Mouse (Mus musculus): ENCODE results near the gene Gm49322. TPM values are rescaled to one million over a fixed set of nuclear protein-coding genes. Genes with fewer than 3 reads are reported as not detected.

The Gm49322 gene
- polyA plus RNA-seq, 1 experiment, result 2.8 TPM

DNA sequence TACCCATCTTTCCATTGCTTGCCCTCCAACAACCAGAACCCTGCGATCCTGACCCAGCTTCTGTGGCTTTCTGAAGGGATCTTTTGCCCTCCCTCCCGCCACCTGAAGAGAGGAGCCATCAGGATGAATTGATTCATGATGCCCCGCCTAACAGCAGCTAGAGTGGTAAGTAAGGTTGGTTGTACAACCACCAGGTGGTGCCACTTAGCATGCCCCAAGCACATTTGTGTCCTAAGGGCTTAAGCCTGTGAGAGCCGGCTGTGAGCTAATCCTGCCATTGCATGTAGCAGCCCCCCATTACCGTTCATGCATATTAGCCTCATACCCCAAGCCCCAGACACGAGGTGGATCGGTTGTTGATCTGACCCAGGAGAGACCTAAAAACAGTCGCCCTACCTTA lies 26.9 kb upstream of the Gm49322 start:
- peak in 1 of 2 experiments; percentile 64 for DNase-seq (ENCODE audit: extremely low spot score in 1 of 2, low spot score in 1 of 2)

DNA sequence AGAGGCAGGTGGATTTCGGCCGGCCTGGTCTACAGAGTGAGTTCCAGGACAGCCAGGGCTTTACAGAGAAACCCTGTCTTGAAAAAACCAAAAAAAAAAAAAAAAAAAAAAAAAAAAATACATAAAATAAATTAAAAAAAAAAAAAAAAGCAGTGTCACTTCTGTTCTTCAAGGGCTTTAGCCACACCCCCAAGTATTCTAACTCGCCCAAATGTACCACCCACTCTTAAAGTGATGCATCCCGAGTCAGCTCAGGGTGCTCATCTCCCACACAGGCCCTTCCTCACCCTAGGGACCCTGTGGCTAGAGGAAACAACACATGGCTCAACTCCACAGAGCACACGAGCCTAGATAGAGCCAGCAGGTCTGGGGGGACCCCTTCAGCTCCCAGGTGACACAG lies 22.8 kb upstream of the Gm49322 start:
- no peak for DNase-seq (ENCODE audit: extremely low spot score in 1 of 2, low spot score in 1 of 2)

DNA sequence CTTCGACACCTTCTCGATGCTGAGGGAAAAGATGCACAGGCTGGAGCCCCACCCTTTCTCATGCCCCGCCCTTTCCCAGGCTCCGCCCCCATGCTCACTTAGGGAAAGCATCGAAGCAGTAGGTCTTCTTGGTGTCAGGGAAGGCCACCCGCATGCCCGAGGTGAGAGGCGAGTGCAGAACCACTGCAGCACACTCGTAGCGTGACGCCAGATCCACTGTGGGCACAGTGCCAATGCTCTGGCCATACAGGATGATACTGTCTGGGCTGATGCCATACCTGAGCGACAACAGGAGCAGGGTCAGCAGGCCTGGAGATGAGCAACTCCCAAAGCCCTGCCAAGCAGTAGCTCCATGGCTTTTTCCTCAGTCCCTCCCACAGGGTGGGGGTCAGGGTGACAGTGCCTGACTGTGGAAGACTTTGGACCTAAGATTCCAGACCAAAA lies 21.8 kb upstream of the Gm49322 start:
- DNase-seq (ENCODE audit: extremely low spot score in 1 of 2, low spot score in 1 of 2), result no peak

DNA sequence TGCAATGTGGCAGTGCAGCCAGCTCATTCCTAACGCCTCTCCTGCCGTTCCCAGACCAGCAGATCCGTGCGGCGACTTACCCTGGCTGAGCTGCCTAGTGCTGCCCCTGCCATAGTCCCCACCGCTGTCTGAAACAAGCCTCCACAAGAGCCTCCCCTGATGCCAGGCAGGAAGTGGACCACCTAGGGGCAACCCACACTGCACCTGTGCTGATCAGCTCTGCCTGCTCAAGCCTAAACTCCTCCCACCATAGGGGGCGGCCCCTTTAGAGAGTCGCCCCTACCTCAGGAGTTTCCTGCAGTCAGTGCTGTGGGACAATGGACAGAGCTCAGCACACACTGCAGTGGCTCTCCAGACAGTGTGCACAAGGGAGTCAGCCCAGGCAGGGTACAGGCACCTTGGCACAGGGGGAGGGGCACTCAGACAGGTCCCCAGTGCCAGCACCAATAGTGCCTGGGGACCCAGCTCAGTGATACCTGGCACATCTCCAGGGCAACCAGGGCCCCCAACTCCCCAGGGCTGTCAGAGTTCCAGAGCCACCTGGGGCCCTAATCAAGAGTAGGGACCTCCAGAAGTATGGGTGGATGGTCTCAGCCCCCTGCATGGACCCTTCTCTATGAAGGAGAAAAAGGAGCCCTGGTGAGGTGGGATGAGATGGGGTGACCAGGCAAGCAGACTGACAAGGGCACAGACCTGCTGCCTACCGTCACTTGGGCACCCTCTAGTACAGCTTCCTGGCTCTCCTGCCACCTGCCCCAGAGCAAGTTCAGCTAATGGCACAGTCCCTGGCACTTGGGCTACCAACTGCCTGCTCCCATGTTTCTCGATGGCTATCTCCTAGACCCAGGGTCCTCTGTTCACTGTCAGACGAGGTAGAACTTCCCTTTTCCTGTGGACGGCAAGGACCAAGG lies 20.9 kb upstream of the Gm49322 start:
- no peak for DNase-seq (ENCODE audit: extremely low spot score in 1 of 2, low spot score in 1 of 2)

DNA sequence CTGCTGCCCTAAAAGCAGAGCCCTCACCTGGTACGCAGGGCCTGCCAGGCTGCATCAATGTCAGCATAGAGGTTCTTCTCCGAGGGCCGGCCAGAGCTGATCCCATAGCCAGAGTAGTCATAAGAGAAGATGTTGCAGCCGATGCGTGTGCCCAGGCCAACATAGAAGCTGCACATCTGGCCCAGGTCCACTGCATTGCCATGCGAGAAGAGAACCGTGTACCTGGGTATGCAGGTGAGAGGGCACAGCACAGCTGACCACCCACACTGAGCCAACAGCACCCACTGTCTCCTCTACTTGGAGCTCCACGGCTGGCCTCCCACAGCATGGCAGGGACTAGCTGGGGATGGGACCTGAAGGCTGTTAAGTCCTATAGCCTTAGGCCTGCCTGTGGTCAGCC lies 20.2 kb upstream of the Gm49322 start:
- DNase-seq (ENCODE audit: extremely low spot score in 1 of 2, low spot score in 1 of 2), result no peak

DNA sequence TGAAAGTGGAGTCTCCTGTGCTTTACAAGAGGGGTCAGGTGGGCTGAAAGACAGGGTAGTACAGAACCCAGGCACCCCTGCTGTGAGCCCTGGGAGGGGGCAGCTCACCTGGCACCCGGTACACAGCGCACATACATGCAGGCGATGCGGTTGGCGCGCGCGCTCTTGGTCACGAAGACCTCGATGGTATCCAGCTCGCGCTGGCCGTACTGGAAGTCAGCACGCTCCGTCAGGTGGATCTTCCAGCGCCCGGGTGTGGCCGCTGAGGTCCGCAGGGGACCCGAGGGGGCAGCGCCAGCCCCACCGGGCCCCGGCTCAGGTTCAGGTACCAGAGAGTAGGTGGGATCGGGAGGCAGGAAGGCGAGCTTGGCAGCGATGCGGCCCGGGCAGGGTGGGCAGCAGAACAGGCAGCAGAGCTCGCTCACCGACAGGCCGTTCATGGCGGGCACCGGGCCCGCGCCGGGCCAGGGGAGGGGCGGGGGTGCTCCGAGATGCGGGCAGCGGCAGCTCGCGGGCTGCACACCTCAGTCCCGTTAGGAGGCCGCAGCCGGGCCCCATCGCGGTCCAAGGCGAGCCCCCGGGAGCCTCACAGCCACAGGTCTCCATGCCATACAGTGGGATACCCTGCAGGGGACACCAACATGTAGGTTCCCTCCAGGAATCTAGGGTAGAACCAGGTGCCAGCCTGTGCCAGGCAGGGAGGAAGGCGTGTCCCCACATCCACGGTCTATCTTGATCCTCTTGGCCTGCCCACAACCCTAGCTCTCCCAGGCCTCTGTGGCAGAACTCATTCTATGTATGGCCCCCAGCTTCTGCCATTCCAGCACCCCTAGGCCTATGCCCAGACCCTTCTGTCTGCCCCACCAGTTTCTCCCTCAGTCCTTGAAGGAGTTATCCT lies 19.2 kb upstream of the Gm49322 start:
- no peak for DNase-seq (ENCODE audit: extremely low spot score in 1 of 2, low spot score in 1 of 2)

DNA sequence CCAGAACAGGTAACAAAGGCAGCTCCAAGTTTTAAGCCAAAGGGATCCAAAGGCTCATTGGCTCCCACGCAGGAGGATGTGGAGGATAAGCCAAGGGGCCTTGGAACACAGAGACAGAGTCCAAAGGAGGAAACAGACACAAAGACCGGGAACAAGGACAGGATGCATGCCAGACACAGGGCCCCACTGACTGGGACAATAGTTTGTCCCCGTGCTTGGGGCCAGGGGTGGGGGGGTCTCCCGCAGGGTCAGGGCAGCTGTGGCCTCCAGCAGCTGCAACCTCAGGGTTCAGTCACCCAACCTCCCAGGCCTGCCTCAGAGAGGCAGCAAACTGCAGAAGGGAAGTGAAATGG lies 18.5 kb upstream of the Gm49322 start:
- DNase-seq (ENCODE audit: extremely low spot score in 1 of 2, low spot score in 1 of 2), result no peak

DNA sequence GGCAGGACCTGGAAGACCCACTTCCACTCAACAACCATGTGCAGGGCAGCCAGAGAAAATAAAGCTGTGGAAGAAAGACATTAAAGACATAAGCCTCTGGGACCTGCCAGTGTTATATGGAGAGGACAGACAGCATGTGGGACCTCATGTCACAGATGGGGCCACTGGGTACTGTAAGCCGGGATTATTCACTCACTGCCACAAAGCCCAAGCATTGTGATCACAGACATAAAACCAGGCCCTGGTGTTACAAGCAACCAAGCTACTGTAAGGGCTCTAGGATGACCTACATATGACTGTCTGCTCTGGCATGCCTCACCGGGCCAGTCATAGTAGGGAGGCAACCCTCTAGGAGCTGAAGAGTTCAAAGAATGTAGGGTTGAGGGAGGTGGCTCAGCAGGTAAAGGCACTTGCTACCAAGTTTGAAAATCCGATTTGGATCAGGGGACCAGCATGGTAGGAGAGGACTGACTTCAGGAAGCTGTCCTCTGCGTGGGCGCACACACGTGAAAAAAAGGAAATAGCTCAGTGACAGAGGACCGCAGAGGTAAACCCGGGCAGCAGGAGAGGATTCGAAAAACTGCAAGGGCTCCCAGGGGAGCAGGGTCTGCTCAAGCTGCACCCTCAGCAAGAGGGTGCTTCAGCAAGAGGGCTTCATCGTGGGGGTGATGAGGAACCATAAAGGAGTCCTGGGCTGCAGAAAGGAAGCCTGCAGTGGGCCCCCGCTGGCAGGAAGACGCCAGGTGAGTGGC lies 16.5 kb upstream of the Gm49322 start:
- no peak for DNase-seq (ENCODE audit: extremely low spot score in 1 of 2, low spot score in 1 of 2)

DNA sequence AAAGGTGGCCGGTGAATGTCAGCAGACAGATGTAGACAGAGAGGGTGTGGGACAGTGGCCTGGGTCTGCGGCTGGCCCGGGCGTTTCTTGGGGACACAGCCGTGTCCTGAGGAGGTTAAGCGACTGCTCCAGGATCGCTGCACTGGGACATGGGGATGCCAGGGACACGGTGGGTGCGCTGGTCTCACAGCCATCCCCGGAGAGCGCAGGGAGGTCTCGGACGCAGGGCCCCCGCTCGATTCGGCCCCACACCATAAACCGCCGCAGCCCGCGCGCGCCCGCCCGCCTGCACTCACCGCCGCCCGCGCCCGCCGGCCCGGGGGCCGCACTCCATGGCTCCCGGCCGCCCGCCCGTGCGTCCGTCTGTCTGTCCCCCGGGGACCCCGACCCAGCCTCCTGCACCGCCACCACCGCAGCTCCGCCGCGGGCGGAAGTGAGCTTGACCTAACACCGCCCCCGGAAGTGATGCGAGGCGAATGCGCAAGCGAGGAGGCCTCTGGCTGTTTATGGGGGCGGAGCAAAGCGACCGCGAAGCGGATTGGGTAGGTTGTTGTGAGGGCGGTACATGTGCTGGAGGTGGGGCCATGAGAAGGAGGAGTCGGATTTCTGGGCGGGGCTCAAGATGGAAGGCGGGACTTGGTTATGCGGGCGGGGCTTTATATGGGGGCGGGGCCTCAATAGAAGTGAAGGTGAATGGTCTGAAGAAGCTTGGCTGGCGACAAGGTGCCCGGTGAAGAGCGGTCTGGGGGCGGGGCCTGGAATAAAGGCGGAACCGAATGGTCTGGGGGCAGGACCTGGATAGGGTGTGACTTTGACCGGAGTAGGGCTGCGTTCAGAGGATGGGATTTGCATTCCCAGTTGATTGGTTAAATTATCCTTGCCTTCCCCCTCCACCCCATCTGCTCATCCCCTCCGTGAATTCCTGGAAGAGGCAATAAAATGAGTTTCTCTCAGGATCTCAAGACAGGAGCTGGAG lies 15.7 kb upstream of the Gm49322 start, which contains the start of gene Abhd17a:
Gene Abhd17a (minus strand): TSS at position 463 of the 976 bp plus-strand sequence.
- DNase-seq (ENCODE audit: extremely low spot score in 1 of 2, low spot score in 1 of 2), result peak; percentile 92 to 93

DNA sequence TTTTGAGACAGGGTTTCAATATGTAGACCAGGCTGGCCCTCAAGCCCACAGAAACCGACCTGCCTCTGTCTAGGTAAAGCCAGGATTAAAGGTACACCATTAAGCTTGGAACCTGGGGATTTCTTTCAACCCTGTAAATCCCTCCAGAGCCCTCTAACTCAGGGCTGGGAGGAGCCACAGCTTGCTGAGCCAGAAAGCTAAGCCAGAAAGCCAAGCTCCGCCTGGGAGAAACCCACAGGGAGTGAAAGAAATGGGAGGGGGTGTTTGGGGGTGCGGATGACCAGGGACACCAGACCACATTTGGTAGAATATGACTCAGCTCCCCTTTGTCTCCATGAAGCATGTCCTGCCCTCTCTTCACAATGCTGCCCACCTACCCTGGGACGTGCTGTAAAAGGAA lies 9.5 kb upstream of the Gm49322 start:
- no peak for DNase-seq (ENCODE audit: extremely low spot score in 1 of 2, low spot score in 1 of 2)

DNA sequence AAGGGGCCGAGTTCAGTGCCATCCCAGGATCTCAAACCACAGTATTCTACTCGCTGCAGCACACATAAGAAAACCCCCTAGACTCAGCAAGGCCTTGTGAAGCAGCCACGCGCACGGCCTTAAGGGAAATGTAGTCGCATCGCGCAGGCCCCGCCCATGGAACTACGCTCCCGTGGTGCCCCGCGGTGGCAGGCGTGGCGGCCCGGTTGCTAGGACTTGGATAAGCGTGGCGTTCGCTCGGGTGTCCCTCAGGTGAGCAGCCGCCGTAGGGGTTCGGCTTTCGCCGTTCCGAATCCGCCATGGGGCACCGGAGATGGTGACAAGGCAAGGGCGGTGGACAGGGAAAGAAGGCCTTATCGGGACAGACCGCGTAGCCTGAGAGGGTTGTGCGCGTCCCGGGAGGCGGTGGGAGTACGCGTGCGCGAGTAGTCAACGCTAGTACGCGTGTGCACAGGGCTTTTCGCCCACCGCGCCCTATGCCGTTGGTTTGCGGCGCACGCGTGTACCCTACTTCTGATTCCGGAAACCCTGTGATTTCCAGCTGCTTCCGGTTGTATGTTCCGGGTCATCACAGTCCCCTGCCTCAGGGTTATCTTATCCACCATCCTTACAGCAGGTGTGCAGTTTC lies 3.0 kb upstream of the Gm49322 start, which contains the start of the genes Scamp4 and Adat3:
Gene Scamp4 (plus strand): TSS at position 175 of the 628 bp plus-strand sequence.
Gene Adat3 (plus strand): TSS at position 183 of the 628 bp plus-strand sequence.
- peak; percentile 93 to 96 for DNase-seq (ENCODE audit: extremely low spot score in 1 of 2, low spot score in 1 of 2)

DNA sequence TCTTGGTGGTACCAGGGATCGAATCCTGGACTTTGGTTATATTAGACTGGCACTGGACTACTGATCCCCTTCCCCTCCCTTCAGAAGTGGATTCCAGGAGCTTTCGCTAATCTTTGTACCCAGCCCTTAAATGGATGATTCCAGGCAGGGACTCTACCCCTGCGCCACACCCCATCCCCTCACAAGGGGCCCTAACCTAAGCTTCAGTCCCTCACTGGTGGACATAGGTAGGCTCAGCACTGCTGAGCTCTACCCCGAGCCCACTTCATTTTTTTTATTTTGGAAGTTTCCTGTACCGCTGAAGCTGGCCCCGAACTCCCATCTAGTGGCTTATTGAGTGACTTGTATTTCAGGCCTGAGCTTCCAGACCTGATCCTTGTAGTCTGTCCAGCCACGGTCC lies 2.5 kb upstream of the Gm49322 start:
- no peak for DNase-seq (ENCODE audit: extremely low spot score in 1 of 2, low spot score in 1 of 2)

DNA sequence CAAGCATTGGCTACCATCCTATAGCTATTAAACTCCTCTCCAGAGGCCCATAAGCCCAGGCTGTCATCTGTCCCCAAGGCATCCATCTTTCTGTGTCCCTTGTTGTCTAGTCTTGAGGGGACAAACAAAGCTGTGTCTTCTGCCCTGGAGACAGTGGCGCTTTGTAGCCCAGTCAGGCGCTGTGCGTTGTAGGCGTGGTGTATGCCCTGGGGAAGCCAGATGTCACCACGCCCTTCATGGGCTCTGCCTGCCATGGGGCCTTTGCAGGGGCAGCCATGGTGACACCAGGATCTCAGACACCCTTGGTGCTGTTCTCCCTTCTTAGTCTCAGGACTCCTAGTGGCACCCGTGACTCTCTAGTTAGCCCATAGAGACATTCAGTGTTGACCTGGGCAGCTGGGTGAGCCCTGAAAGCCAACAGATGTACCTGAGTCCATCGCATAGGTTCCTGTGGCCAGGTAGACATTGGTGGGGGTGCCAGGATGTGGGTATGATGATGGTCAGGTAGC lies 1.8 kb upstream of the Gm49322 start:
- DNase-seq (ENCODE audit: extremely low spot score in 1 of 2, low spot score in 1 of 2), result no peak

DNA sequence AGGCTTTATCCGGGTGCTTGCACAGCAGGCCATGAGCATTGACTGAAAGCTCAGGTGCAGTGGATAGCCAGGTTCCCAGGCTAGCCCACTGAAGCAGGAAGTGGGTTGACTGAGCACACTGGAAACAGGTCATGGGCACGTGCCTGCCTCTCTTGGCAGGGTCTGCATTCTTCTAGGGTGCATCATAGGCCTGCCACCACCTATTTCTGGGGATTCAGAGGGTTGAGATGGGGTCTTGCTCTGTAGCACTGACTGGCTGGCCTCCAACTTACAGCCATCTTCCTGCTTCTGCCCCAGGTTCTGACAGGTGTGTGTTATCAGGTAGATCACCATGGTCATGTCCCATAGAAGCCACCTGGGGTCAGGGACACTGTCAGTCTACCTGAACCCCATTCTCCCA lies 833 bp upstream of the Gm49322 start:
- DNase-seq (ENCODE audit: extremely low spot score in 1 of 2, low spot score in 1 of 2), result no peak

DNA sequence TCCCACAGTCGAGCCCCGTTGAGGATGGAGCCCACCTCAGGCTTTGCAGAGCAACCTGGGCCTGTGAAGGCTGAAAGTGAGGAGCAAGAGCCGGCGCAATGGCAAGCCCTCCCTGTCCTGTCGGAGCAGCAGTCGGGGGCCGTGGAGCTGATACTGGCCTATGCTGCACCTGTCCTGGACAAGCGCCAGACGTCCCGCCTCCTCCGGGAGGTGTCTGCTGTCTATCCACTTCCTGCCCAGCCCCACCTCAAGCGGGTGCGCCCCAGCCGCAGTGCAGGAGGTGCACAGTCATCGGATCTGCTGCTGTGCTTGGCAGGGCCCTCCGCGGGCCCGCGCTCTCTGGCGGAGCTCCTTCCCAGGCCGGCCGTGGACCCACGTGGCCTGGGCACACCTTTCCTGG lies 485 bp downstream of the Gm49322 start:
- DNase-seq (ENCODE audit: extremely low spot score in 1 of 2, low spot score in 1 of 2), result no peak

DNA sequence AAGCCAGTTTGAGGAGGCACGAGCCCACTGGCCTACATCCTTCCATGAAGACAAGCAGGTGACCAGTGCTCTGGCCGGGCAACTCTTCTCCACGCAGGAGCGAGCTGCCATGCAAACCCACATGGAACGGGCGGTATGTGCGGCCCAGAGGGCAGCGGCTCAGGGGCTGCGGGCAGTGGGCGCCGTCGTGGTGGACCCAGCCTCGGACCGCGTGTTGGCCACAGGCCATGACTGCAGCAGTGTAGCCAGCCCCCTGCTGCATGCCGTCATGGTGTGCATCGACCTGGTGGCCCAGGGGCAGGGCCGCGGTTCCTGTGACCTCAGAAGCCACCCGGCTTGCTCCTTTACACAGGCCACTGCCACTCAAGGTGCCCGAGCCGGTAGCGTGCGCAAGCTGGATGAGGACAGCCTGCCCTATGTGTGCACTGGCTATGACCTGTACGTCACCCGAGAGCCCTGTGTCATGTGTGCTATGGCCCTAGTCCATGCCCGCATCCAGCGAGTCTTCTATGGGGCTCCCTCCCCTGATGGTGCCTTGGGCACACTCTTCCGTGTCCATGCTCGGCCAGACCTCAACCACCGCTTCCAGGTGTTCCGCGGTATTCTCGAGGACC lies 1.0 kb downstream of the Gm49322 start:
- no peak for DNase-seq (ENCODE audit: extremely low spot score in 1 of 2, low spot score in 1 of 2)

DNA sequence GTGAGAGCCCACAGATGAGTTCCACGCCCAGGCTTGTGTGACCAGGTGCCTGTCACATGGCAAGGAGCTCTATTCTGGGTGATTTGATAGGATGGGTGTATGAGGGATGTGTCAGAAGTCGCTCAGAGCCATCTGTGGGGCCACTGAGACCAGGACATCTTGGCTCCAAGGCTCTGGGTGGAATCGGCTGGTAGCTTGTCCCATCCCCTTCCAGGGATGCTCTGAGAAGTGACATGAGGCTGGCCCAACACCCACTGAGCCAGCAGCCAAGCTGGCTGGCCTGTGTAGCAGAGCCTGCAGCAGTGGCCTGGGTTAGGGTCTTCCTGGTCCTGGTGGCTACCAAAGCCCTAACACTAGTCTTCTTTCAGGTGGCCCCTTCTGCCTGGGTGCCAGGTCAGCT lies 2.6 kb downstream of the Gm49322 start:
- DNase-seq (ENCODE audit: extremely low spot score in 1 of 2, low spot score in 1 of 2), result no peak

DNA sequence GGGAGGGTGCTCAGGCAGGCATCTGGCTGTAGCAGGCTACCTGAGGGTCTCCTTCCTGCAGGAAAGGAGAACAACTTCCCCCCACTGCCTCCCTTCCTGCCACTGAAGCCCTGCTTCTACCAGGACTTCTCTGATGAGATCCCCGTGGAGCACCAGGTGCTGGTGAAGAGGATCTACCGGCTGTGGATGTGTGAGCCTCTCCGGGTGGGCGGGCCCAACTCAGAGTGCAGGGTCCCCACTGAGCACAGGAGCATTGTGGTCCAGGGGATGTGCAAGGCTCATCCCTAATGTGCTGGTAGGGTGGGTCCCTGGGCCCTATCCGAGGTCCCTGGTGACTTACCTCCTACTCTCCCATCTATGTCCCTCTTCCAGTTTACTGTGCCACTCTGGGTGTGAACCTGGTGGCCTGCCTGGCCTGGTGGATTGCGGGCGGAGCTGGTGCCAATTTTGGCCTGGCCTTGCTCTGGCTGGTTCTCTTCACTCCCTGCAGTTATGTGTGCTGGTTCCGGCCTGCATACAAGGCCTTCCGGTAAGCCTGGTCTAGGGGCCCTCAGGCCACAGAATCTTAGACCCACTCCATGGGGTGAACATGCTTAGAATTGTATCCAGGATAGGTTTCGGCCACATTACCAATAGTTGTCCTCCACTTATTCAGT lies 3.6 kb downstream of the Gm49322 start:
- DNase-seq (ENCODE audit: extremely low spot score in 1 of 2, low spot score in 1 of 2), result no peak
